Mouse (Mus musculus) yolk sac, embryonic 10.5 days (tissue): ENCODE measurements around the gene Cdh26.

Experiments used
- DNase-seq: peaks from one replicate; pipeline ENCODE4 v3.0.0-alpha.2; 2017; ENCODE audit warnings: low spot score

The Cdh26 gene

GRCm38 (mm10) chr2:178508279-178508678, 77.9 kb downstream of the Cdh26 start:
- DNase-seq: no peak

DNA sequence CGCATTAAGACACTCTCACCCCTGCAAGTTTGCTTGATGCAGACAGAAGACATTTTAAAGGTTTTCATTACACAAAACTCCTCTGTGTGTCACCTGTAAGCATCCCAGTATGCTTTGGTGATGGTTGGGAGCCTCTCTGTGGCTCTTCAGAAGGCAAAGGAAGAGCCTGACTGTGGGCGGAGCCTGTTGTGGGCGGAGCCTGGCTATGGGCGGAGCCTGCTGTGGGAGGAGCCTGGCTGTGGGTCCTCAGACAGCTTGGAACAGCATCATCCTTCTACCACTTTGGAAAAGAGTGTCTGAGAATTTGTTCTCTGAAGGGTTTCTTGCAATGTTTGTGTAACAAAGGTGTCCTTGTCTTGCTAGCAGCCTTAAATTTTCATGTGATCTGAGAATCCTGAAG, 82.7 kb downstream of the Cdh26 start:
- DNase-seq: no peak

DNA sequence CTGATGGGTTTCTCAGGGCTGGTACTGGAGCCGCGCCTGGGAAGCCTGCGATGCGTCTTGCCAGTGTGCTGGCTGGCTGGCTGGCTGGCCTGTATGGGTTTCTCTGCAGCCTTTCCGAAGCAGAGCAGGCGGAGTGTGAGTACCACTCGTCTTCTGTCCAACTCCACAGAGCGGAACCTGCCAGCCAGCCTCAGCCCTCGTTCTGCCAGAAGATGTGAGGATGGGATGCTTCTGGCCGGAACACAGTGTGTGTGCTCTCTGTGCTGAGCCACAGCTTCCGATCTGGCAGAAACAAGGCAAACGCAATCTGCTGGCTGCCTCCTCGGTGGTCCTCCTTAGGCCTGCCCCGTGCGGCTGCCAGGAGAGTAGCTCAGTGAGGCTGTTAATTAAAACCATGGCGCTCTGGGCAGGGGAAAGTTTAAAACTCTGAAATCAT, 83.3 kb downstream of the Cdh26 start:
- DNase-seq: no peak

DNA sequence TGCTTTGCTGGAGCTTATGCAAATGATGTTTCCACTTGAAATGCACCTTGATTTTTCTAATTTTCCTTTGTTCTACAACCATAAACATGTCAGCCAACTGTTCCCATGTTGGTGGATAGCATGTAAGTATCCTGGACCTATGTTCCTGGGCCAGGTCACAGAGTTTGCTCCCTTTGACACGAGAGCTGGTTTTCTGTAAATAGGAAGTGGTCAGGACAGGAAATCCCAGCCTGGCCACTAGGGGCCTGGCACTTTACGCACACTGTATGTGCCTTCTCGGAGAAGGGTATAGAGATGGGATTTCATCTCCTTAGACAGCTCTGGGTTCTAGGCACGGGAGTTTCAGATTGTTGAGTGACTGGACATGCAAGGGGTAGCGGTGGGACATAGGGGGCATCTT, 86.1 kb downstream of the Cdh26 start:
- DNase-seq: no peak

GRCm38 (mm10) chr2:178516941-178517340, 86.6 kb downstream of the Cdh26 start:
- DNase-seq: no peak

- DNase-seq: no peak
Measured at GRCm38 (mm10) chr2:178519321-178519720, 89.0 kb downstream of the Cdh26 start.

DNA sequence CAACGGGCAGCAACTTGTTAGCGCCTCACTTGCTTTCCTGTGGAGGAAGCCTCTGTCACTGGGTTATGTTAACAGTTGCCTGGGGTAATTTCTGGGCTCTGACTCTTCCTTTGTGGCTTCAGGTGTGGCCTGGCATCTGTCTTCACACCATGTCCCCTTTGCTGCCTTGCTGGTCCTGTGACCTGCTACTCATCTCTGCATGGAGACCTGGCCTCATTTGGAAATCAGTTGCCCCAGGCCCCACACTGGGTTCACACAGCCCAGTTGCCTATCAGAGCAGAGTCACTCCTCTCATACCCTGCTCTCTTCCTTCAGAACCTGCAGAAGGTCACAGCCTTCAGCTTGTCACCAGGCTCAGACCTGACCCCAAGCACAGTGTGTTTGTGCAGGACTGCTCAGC, 89.9 kb downstream of the Cdh26 start:
- DNase-seq: no peak

DNA sequence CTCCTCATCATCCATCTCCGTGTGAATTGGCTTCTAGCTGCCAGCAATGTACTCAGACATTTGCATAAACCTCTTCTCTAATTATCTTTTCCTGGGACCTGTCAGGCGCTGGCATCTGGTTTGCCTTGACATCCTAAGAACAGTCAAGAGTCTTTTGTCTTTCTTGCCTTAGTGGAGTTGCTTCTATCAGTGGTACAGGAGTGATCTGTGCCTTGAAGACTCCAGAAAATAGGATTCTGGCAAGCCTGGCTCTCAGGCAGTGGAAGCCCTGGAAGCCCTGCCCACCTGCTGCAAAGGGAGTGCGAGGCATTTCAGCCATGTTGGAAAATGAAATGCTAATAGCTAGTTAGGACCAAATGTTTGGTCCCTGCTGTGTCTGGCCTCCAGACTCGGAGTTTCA, 92.0 kb downstream of the Cdh26 start:
- DNase-seq: no peak

DNA sequence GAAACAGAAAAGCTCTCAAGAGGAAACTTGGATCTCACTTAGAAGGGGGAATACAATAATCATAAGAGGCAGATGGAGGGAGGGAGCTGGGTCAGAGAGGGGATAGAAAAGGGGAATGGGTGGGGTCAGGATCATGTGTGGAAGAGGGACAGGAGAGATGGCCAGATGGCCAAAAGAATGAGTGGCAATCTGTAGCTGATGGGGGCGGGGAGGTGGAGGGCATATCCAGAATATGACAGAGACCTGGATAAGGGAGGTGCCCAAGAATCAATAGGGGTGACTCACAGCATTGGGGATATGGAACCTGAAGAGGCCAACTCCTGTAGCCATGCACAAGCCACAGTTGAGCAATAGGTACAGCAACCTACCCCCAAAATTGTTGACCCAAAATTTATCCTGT, 92.5 kb downstream of the Cdh26 start:
- no peak for DNase-seq

GRCm38 (mm10) chr2:178526776-178527175, 96.4 kb downstream of the Cdh26 start:
- DNase-seq: no peak

DNA sequence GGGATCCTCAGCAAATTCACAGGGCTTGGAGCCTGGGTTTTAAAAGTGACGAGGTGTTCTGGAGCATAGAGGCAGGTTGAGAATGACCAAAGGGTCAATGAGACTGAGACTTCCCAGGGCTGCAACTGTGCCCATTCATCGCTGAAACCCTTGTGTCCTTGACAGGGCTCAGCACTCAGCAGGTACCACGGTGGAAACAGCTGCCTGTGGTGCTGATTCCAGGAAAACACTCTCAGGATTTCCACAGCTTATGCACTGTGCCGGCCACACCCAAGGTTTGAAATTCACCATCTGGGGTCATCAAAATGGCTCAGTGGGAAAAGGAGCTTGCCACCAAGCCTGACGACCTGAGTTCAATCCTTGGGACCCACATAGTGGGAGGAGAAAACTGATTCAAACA, 100.9 kb downstream of the Cdh26 start:
- DNase-seq: no peak

DNA sequence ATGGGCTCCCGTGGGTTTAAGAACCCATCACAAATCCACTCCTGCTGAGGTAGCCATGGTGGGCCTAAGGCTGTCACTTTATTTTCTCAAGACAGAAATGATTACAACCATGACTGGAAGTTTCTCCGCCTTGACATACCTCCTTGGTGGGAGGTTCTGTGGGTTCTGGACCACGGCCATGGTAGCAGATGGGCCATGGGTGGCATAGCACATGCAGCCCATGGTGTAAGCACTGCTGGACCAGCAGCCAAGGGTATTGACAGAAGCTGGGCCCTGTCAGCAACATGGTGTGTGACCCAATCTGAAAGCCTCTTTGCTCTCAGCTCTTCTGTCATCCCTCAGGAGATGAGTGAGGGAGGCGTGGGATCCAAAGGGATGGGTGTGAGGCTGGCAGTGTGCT, 106.2 kb downstream of the Cdh26 start:
- DNase-seq: no peak
